Mouse (Mus musculus) cerebellum, adult 9-10 months (tissue): ENCODE data around the gene Car11.

Experiments used
- DNase-seq: peaks from one replicate; pipeline ENCODE4 v3.0.0; 2022

The Car11 gene

DNA sequence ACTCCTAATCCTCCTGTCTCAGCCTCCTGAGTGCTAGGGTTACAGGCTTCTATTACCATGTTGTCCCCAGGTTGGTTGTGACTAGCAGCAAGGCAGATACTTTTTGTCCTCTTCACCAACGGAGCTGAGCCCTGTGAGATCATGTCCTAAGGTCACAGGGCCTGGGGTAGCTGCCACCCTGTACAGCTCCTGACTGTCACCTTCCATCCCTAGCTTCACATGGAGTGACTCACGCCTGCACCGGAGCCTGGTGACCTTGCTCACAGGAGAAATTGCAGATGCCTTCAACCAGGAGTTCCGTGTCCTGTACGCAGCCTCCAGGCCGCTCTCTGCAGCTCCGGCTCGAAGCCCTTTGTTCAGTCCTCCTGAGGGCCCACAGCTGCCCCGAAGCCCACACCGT, 26.8 kb downstream of the Car11 start:
- DNase-seq, result no peak

DNA sequence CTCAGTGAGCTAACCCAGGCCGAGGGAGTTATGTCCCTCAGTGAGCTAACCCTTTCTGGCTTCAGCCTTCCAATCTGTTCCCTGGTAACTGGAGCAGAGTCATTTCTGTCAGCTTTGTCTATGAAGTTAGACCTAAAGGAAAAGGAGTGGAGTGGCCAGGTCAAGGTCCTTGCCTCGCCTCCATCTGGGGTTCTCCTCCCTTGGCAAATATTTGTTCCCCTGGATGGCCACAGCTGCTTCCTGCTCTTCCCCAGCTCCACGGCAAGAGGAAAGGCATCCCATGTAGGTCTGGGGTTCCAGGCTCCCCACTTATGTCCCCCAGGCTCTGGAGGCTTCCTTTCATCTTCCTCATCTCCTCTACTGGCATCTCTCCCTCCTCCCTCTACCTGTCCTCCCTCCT, 28.0 kb downstream of the Car11 start:
- DNase-seq, result no peak

DNA sequence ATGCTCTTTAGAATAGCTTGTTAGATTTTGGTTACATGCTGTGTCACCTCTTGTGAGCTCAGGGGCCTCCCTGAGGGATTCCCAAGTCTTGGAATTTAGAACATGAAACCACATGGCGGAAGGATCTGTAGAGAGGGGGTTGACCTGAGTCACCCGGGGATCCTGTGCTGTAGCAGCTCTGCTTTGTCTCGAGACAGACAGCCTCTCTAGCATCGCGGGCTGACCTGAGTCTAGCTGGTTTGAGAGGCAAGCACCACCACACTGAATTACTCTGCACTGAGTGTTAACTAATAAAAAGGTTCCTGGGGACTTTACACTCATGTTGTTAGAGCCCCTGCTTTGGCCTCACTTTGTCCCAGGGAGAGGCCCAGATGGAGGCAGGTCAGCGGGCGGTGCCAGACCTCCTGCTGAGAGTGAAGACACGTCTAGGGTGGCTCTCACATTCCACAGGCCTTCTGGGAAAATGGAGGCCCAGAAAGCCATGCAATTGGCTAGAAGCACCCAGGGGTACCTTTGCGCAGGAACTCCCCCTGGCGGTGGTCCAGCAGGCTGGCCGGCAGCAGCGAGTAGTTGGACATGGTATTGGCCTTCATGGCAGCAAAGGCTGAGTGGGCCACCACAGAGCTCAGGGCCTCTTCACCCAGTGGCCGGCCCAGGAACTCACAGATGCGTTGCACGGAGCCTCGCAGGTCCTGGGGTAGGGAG, 31.2 kb downstream of the Car11 start:
- no peak for DNase-seq

DNA sequence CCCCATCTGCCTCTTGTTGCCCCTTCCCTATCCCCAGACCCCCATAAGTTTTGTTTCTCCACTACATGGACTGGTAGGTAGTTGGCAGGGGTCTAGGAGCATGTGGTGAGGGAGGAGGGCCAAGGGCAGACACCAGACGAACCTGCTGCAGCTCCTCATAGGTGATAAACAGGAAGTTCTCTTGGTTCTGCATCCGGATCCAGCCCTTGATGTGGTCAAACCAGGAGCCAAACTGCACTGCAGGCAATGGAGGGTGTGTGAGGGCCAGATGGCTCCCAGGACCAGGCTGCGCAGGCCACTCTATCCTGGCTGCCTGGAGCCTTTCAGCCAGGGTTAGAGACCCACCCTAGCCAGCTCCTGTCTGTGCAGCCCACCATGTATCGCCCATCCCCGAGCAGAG, 33.8 kb downstream of the Car11 start:
- no peak for DNase-seq

DNA sequence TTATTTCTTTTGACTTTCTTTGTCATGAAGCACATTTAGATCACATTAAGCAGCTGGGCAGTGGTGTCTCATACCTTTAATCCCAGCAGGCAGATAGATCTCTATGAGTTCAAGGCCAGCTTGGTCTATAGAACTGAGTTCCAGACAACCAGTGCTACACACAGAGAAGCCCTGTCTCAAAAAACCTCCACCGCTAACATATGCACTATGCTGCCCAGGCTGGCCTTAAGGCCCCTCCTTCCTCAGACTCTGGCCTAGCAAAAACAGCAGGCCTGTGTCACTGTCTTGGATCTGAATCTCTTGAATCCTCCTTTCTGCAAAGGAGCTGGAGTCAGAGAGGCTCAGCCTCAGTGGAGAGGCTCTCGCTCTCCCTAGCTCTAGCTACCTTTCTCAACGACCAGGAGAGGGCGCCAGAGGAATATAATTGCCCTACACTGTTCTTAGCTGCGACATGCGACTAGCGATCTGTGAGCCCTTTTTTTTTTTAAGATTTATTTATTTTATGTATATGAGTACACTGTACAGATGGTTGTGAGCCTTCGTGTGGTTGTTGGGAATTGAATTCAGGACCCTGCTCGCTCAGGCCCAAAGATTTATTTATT, 39.6 kb downstream of the Car11 start:
- peak; percentile 84 for DNase-seq

DNA sequence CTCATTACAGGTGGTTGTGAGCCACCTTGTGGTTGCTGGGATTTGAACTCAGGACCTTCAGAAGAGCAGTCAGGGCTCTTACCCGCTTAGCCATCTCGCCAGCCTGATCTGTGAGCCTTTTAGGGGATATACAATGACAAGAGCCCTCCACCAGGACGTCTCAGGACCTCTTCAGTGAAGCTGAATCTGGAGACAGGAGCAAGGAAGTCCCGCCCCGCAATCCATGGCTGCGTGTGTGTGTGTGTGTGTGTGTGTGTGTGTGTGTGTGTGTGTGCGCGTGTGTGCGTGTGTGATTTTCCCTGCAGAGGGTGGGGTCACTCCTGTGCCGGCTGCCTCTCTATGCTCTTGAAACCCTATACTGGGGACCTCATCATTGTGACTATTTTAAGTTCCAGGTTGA, 40.2 kb downstream of the Car11 start:
- no peak for DNase-seq

DNA sequence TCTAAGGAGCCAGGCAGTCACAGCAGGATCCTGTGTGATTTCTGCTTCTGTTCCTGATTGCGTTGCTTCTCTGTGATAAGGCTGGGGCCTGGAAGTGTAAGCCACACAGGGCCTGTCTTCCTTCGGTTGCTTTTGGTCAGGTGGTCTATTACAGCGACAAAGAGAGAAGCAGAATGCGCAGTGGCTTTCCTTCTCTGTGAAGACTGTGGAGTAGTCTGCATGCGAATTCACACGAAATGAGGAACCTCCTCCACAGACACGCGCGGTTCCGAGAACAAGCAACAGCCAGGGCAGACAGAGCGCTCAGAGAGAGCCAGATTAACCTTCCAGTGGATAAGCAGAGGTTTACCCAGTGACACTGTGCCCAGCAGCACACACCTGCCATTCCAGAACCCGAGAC, 41.7 kb downstream of the Car11 start:
- no peak for DNase-seq

DNA sequence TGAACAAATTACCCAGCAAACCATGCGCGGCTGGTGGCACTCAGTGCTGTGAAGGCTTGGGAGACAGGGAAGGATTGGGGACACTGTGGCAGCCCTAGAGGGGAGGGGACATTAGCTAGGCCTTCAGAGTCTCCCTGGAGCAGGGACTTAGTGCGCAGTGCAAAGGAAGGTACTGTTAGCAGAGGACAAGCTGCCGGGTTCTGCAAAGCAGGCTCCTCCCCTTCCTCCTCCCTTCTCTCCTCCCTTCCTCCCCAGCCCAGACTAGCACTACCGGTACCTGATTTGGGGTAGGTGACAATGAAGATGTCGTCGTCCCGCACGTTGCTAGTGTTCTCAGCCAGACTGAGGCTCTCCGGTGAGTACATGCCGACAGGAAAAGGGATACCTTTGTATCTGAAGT, 42.1 kb downstream of the Car11 start:
- no peak for DNase-seq

DNA sequence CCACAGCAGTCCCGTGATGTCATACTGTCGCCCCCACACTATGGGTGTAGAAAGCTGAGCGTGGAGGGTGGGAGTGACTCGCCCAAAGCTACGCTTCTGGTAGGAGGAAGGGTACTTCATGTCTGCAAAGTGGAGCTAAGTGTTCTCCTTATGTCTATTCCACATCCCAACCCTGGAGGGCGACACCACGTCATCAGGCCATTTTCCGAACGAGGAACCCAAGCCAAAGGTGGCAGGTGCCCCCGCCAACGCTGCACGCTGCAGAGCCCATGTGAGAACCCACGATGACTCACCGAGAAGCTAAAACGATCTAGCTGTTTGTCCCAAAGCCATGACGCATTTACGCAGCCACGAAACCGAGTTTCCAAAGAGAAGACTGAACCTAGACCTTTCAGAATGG, 42.7 kb downstream of the Car11 start:
- DNase-seq, result peak; percentile 28

DNA sequence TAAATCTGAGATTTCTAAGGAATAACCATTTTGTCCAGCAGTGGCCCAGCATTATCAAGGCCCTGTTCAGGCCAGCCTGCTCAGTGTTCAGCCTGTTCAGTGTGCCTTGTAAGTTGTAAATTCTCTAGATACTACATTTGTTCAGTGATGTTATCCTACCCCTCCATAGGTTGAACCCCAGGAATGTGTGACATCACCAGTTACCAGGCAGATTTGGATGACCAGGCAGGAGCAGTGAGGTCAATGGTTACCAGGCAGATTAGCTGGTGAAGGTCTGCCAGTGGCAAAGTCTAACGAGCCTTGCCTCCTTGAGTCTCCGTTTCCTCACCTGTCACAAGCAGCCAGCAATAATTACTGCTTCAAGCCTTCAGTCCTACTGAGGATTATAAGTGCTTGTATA, 44.7 kb downstream of the Car11 start:
- peak; percentile 82 for DNase-seq

DNA sequence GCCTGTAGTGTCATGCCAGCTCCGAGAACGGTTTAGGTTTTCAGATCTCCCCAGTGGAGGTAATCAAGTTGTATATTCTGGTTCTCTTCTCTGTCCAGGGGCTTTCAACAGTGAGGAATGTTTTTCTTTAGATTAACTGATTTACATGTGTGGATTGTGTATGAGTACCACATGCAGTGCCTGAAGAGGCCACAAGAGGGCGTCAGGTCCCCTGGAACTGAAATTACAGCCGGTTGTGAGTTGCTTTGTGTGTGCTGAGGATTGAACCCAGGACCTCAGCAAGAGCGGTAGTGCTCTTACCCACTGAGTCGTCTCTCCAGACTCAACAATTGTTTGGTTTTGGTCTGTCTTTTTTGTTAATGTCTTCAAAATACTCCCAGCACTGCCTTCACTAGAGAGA, 46.9 kb downstream of the Car11 start:
- no peak for DNase-seq

DNA sequence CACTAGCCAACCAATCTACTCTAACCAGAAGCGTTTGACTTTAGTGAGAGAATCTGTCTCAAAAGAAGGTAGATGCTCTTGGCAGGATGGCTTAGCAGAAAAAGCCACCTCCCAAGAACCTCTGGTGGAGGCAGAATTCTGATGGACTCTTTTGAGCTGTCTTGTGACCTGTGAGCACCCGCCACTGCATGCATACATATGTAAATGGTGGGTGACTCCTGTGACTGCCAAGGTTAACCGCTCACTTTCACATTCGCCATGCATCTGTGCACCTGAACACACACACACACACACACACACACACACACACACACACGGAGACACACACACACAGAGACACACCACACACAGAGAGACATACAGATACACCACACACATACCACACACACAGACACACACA, 47.8 kb downstream of the Car11 start:
- DNase-seq, result no peak

DNA sequence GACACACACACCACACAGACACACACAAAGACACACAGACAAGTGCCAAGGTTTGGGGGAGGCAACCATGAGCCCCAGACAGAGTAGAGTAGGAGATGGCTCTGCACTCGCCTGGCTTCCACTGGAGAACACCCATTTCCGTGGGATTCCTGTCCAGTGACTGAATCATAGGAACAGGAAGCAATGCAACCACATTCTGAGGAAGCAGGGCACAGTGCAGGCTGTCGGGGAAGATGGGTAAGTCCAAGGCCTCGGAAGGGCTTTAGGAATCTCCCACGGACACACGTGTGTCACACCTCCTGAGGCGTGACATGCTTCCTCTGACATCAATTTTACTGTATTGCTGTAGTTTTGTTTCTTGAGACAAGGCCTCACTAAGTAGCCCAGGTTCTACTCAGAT, 48.5 kb downstream of the Car11 start:
- DNase-seq, result no peak

DNA sequence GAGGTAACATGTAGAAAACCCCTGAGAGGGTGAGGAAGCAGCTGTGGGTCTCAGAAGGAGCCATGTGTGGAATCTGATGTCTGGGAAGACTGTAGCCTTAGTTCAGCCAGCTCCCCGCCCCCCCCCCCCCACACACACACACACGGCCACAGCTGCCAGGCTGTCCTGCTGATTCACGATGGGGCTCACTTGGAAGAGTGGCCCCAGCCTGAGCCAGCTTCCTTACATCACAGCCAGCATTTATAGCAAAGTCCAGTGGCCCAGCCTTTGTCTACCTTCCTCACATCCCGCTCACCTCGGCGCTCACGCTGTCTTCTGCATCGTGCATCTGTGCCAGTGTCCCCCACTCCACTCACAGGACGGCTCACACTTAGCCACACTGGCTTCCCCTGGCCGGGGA, 49.8 kb downstream of the Car11 start:
- no peak for DNase-seq

DNA sequence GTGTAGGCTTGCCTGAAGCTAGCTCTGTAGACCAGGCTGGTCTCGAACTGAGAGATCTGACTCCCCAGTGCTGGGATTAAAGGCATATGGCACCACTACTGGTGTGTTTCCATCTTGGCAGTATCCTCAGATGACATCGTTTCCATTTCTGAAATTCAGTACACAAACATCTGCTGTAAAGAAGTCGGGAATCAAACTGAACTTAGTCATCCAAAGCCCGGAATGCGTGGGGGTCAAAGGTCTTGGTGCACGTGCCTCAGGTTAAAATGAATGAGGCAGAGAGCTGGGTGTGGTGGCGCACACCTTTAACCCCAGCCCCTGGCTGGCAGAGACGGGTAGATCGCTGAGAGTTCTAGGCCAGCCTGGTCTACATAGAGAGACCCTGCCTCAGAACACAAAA, 50.5 kb downstream of the Car11 start:
- DNase-seq, result no peak
